Mouse (Mus musculus) kidney, adult 9 months (tissue): ENCODE data around the gene Pde11a.

Source experiments
- DNase-seq: peaks from one replicate; pipeline ENCODE4 v3.0.0; 2022

Pde11a gene

GRCm38 (mm10) chr2:76050092-76050491 is 288.5 kb downstream of the Pde11a start:
- peak; percentile 60 for DNase-seq

DNA sequence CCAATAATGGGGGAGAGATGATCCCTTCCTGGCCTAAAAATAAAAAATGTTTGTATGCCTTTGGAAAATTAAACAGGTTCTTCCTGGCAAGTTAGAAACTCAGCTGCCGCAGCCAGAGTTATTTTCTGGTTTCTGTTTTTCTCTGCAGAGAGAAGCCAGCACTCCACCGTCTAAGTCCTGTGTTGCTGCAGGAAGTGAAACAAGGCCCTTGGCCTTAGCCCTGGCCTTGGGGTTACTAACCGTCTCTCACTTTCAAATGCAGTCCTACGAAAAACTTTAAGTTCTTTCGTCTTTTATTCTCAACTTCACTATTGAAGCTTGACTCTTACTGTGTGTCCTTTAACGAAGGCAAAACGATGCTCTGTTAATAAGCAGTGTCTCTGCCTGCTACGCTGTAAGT is 289.0 kb downstream of the Pde11a start:
- DNase-seq: no peak

GRCm38 (mm10) chr2:76047740-76048139 is 290.8 kb downstream of the Pde11a start:
- no peak for DNase-seq

- DNase-seq: no peak
Observed at GRCm38 (mm10) chr2:76042210-76042609, 296.4 kb downstream of the Pde11a start.

GRCm38 (mm10) chr2:76040116-76040515 is 298.5 kb downstream of the Pde11a start:
- no peak for DNase-seq

DNA sequence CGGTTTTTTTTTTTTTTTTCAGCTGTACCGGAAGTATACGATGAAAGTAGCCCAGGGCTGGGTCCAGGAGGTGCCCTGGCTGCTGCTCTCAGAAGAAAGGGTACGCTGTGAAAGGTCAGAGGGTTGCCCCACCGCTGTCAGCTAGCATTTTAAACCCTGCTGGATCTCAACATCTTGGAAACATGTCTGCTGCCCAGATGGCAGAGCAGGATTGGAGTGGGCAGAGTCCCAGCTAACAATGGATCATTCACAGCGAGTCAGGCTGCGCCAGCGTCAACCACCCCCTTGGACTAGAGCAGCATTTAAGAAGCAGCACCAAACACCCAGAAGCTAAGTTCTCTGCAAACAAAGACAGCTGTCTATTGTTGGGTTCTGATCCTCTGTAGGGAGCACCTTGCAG is 308.5 kb downstream of the Pde11a start:
- no peak for DNase-seq

- no peak for DNase-seq
Observed at GRCm38 (mm10) chr2:76029081-76029901, 309.3 kb downstream of the Pde11a start.

- DNase-seq: no peak
Observed at GRCm38 (mm10) chr2:76016890-76017289, 321.7 kb downstream of the Pde11a start.

- peak; percentile 71 for DNase-seq
Observed at GRCm38 (mm10) chr2:76016136-76016535, 322.4 kb downstream of the Pde11a start.

- DNase-seq: no peak
Observed at GRCm38 (mm10) chr2:76015460-76015859, 323.1 kb downstream of the Pde11a start.

DNA sequence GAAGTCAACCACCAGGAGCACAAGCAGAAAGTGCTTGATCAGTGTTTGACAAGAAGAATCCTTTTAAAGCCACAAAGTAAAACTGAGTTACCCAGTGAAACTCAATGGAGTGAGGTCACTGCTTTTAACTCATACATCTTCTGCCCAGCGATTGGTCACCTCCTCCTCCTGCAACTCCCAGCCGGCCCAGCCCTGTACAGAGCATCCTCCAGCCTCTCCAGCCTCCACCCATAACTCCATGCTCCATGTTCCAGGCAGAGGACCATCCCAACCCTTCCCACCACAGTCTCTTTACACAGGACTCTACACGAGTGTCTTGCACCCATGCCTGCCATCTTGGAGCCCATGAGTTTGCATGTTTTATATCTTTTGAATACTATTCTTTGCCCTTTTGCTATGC is 323.9 kb downstream of the Pde11a start:
- no peak for DNase-seq

DNA sequence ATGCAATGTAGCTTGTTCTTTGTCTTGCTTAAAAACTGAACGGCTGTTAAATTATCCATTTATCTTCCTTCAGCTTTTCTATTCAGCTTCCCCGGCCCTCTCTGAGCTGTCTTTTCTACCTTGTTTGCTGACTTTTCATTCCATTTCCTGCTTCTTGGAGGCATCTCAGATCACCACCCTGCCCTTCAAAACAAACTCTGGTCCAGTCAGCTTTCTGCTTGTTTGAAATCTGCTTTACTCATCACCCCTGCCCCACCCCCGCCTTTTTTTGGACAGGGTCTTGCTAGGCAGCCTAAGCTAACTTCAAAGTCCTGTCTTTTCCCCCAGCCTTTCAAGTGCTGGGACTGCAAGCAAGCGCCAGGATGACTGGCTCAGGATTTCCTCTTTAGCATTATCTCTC is 332.4 kb downstream of the Pde11a start:
- DNase-seq: no peak

DNA sequence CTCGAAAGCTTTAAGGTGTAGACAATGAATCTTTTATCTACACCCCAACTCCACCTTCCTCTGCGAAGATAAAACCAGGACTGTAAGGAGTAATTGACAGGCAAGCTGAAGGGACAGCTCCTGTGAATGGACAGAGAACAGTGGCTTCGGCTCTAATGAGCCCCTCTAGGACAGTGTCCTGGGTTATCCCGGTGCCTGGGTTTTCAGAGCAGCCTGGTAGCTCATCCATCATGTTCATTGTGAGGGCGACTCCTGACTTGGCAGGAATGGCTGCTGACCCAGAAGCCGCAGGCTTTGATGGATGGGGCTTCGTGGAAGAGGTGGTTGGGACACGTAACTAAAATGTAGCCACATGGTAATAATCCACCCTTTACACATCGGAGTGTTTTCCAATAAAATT is 335.7 kb downstream of the Pde11a start:
- DNase-seq: no peak

- peak; percentile 80 for DNase-seq
Observed at GRCm38 (mm10) chr2:76001392-76001791, 337.2 kb downstream of the Pde11a start.

- DNase-seq: peak; percentile 33
Observed at GRCm38 (mm10) chr2:75999636-76000035, 338.9 kb downstream of the Pde11a start.

GRCm38 (mm10) chr2:75998692-75999091 is 339.9 kb downstream of the Pde11a start:
- no peak for DNase-seq

- DNase-seq: peak; percentile 85
Observed at GRCm38 (mm10) chr2:75997726-75998125, 340.8 kb downstream of the Pde11a start.

DNA sequence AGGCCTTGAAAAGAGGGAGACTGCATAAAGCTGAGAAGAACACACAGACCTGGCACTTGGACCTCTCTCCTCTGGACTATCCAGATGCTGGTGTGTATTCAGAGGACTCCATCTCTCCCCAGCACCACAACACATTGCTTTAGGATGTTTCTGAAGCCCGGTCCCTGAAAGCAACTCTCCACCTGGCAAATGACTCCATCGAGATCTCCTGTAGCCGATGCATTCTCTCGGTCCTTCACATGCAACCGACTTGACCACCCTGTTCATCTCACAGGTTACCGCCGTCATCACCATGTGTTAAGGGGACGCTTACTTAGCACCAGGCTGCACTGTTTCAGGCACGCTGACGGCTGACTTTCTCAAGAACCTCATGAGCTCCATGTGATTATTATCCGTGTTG is 343.7 kb downstream of the Pde11a start:
- DNase-seq: no peak

GRCm38 (mm10) chr2:75991581-75992205 is 346.9 kb downstream of the Pde11a start:
- no peak for DNase-seq

DNA sequence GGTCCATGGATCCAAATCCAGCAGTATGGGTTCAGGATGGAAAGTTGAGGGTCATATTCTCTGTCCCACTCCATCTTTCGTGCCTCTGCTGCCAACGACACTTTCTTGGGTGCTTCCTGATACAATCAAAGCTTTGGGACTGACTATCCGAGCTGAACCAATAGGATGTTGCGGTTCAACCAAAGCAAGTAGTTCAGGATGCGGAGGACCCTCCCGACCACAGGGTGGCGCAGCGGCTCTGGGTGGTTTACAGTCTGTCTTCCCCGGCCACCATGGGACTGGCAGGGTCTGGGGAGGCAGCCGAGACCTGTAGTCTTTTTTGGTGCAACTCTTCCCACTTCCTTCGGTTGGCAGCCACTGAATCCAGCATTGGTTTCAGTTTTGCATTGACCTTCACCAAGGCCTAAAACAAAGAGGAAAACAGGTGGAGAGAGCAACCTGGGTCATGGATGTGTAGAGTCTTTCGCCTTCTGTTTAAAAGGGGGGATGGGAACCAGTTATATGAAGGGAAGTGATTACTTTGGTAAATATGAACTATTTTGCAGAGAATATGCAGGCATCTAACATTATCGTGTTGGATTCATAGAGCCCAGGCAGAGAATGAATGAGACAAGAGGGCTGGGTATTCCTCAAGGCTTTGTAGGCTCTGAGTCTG is 347.6 kb downstream of the Pde11a start:
- DNase-seq: peak; percentile 74

- no peak for DNase-seq
Observed at GRCm38 (mm10) chr2:75989694-75990093, 348.9 kb downstream of the Pde11a start.

- no peak for DNase-seq
Observed at GRCm38 (mm10) chr2:75988779-75989363, 349.7 kb downstream of the Pde11a start.

DNA sequence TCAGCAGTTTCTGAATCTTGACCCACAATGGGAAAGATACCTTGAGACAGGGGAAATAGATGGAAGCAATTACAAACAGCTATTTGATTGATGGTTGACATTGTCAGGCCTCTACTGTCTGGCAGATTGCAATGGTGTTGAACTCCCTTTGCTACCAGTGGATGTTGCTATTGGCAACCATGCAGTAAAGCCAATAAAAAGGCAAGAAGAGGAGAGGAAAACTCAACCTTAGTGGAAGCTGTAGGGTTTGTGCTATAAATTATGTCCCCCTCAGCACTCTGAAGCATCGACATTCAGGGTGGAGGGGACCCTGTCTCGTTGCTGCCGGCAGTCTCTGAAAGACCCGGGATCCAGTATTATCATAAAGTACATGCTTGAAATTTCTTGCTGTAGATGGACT is 350.2 kb downstream of the Pde11a start:
- DNase-seq: no peak

GRCm38 (mm10) chr2:75987739-75988138 is 350.8 kb downstream of the Pde11a start:
- no peak for DNase-seq
